Mouse (Mus musculus): ENCODE data around the gene Cachd1.

Gene Cachd1

DNA sequence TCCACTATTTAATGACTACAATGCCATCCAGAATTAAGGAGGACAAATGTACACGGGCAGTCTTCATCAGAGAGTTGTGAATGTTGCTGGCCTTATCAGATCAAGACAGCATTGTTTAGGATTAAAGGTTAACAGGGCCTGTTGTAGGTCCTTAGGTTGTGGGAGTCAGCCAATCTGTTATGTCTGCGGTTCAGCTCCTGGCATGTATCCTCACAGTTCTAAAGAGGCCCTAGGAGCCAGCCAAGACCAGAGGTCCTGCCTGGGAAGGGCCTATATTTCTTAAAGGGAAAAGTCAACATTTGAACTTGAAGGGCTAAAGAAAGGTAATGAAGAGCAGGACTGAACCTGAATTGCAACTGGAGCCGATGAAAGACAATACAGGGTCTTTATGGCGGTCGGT is 13.7 kb downstream of the Cachd1 start:
- DNase-seq (ENCODE audit: low spot score in 2 of 2), result no peak

DNA sequence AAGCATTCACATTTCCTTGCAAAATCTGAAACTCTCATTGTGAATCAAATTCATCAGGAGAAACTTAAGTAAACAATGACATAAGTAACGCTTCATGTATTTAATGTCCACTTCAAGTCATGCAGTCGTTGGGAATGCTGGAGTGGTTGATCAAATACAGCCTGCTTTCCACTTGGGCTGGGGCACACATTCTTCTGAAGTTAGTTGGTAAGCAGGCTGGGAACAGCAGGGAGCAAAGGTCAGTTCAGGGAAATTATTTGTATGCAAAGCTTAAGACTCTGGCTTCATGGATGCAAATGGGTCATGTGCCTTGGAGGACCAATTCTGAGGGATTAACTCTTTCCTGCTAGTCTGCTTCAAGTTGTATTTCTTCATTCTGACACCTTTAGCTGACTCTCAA is 16.7 kb downstream of the Cachd1 start:
- DNase-seq (ENCODE audit: low spot score in 2 of 2), result no peak

DNA sequence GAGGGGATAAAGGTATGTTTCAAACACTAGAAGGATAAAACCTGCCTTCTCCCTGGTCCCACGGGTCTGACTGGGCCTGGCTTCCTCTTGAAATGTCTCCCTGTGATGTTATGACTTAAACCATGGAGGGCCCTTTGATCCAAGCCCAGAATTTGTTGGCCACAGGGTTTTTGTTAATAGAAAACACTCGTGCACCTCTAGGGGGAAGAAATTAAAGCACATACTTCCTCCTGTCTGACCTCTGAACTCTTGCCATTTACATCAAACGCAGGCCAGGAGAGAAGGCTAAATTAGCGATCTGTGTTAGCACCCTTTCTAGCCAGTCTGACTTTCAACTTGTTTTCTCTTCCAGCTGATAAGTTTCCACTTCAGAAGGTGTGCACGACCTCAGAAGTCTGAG is 19.0 kb downstream of the Cachd1 start:
- no peak for DNase-seq (ENCODE audit: low spot score in 2 of 2)

DNA sequence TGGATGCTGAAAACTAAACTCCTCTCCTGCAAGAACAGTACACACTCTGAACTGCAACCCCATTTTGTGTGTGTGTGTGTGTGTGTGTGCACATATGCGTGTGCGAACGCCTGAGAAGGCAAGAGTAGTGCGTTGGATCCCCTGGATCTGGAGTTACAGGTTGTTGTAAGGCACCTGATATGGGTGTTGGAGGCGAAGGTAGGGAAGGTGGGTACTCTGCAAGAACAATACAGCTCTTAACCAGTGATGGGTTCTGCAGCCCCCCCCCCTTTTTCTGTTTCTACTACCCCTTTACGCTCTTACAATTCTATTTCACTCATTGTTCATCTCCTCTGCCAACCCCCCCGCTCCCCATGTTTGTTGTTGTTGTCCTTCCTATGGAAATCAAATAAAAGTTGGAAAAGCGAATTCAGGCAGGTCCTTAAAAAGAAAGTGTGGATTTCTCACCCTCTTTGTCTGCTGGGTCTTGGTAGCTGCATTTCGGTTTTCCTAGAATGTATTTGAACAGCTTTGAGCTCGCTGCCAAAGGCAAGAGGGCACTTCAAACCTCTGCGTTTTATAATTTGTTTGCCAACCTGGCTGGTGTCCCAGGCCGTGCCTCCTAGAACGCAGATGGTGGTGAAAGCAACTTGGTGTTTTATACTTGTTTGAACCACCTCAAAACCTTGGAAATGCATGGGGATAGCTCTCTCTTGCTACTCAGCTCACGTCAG is 24.4 kb downstream of the Cachd1 start:
- DNase-seq (ENCODE audit: low spot score in 2 of 2), result no peak

DNA sequence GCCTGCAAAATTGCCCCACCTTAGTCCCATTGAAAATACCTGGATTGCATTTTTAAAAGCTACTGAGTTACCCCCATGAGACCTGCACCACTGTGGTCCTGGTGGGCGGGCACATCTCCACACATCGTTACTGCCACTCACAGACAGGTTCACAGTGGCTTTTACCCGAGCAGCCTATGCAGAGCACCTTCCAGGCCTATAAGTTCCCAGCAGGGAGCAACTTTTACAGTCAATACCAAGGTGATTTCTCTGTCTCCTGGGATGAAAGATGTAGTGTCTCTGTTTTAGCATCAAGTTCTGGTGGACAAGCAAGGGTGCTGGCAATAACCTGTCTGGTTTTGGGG is 24.9 kb downstream of the Cachd1 start:
- no peak for DNase-seq (ENCODE audit: low spot score in 2 of 2)

DNA sequence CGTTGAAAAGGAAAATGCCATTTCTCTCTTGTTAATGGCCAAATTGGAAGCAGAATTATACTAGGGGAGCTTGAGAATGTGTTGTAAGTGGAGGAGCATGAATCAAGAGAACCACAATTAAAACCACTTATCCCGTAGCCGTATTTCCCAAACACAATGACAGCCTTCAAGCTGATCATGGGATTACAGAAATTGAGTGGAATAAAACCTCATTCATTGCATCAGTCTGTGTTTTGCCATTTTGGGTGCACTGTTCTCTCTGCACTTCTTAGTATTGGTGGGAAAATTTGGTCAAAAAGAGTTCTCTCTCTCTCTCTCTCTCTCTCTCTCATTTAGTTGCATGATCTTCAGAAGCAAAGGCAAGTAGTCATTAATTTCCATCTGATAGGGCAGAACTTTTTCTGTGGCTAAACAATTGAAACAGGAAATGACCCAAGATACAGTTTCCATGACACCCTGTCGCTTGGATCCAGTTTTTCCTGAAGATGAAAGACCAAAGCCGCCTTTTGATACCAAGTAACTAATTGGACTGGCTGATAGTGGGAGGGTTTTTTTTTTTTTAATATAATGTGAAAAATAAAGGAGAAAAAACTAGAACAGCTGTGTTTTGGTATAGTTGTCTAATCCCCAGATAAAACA is 34.7 kb downstream of the Cachd1 start:
- no peak for DNase-seq (ENCODE audit: low spot score in 2 of 2)

DNA sequence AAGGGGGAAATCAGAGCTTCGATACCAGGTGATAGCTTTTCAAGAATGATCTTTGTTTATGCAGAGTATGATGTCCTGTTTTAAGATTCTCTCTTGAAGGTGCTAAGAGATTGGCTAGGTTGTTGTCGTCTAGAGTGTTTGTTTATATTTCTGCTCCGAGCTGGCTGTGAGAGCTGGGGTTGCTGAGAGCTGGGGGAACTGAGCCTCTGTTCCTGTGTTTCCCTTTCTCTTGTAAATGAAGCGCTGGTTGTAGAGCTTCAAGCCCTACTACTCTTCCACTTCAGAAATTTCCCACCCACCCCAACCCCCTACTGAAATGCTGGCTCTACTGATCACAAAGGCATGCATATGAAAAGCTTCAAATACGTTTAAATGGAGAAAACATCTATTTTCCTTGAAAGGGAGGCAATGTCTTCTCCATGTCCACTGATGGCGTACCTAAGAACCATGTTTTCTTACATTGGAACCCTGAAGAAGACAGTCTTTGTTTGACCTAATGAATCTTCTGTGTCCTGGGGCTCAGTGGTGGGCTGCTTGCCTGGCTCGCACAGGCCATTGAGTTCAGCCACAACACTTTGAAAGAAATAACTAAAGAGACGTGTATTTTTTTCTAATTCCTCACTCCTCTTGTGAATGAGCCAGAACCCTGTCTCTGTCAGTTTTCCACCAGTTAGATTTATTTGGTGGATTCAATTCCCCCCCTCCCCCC is 35.5 kb downstream of the Cachd1 start:
- no peak for DNase-seq (ENCODE audit: low spot score in 2 of 2)

DNA sequence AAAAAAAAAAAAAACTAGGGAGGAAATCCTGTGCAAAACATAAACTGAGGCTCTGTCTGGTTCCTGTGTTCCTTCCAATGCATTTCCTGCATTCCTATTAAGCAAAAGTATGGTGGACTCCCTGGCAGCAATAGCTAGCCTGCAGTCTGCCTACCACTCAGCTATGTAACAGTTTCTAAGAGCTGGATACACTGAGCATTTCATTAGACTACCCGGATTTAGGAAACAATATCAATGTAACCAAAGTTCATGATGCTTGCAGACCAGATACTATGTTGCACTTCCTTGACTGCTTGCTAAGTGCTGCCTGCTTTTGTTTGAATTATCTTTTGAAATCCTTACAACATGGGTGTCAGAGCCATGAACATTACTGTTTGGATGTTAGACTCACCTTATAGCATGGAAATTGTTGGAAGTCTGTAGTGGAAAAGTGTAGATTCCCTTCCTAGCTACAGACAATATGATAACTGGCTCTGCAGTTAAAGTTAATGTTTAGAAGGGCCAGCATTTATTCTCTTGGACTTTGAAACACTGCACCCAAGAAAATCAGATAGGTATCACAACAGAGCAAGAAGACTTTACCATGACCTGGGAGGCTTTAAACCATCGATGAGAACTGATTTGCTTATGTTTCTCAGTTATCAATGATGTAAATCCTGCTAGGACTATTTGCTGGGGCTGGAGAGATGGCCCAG is 37.4 kb downstream of the Cachd1 start:
- no peak for DNase-seq (ENCODE audit: low spot score in 2 of 2)

DNA sequence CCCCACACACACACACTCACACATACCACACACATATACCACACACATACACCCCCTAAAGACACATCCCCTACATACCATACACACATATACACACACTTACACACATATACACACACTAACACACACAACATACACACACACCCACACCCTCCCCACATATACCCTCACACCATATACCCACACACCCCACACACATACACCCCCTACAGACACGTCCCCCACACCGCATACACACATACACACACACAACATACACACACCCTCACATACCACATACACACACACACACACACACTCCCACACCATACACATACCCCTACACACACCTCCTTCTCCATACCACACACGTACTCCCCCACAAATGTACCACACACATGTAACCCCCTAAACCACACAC is 42.8 kb downstream of the Cachd1 start:
- no peak for DNase-seq (ENCODE audit: low spot score in 2 of 2)

DNA sequence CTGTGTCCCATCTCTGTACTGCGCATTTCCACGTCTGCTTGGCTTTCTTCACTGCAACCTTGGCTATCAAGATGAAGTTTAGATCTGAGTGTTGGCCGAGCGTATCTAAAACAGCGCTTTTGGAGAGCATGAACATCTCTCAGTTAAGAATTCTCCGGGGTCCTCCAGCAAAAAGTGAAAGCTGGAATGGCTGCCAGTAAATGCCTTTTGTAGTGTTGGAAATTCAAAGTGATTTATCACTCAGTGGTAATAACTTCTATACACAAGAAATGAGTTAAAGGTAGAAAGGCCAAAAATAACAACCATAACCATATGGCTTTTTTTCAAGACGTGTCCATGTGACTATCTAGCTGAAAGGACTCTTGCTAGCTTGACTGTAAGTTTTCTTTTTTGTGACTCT is 46.1 kb downstream of the Cachd1 start:
- no peak for DNase-seq (ENCODE audit: low spot score in 2 of 2)

DNA sequence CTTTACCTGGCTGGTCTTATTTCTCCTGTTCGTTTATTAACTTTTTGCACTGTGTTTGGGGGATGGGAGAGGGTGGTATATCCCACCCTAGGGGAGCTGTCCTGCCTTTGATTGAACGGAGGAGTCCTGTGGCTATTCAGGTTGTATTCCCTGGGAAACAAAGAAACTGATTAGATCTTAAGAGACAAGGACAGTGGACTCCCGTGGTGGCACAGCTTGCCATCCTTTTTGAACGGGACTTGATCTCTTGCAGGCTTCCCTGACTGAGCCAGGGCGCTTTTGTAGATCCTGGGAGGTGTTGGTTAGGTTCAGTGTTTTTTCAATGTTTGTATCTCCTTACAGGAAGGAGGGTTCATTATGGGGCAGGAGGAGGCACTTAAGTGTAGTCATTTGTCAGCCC is 50.9 kb downstream of the Cachd1 start:
- no peak for DNase-seq (ENCODE audit: low spot score in 2 of 2)

DNA sequence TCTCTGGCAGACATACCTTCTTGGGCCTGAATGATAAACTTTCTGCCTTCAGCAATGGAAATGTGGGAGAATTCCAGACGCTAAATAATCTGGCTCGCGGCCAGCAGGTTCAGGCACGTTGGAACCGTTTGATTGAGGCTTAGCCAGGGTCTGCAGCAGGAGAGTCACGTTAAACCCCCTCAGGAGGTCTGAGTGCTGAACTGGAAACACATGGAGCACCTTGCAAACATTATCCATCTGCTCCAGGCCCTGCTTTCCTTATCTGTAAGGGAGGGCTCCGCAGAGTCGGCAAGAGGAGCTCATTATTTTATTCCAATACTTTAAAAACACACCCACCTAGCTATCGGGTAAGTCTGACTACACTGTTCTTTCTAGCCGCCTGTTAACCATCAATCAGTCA is 52.3 kb downstream of the Cachd1 start:
- no peak for DNase-seq (ENCODE audit: low spot score in 2 of 2)

DNA sequence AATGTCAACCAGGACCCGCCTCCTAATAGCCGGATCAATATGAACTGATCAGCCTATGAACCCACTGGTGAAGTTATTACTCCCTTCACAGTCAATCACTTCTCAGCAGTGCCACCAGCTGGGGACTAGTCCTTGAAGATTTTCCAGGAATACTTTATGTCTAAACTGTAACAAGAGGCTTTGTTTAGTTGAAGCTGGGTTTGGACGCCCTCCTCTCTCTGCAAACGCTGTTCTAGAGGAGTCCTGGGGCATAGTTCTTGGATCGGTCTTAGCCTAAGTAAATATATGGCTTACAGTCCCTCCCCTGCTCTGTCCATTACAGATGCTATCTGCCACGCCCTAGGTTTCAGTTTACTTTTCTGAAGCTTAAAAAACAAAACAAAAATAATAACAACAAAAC is 60.7 kb downstream of the Cachd1 start:
- DNase-seq (ENCODE audit: low spot score in 2 of 2), result no peak

DNA sequence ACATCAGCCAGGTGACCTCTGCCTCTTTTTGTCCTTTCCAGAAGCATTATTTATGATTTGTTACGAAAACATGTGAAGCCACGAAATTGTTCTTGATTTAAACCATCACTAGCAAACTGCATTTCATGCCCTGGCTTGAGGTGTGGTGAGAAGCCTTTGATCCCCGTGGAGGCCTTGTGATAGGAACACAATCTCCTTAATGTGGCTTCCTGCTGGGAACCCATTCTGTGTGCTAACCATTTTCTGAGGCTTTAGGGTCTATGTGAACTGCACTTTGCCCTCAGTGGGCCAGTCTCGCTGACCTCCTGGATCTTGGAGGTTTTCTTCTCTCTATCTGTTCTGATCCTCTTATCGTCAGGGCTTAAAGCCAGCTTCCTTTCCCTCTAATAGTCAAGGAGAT is 66.2 kb downstream of the Cachd1 start:
- DNase-seq (ENCODE audit: low spot score in 2 of 2), result no peak

DNA sequence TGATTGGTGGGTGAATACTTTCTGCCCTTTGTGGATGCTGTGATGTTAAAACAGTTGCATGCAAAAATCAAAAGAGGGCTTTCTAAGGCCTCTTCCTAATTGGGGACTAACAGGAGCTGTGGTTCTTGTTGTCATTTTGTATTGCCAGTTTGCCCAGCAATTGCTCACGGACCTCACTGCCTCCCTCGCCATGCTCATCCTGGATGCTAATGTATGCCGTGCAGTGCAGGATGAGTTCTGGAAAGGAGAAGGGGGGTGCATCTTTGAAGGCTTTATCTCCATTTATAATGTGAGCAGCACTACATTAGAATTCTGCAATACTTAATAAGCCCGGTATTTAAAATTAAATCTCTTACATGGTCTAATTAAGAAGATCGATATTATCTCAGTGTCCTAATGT is 66.6 kb downstream of the Cachd1 start:
- DNase-seq (ENCODE audit: low spot score in 2 of 2), result no peak

DNA sequence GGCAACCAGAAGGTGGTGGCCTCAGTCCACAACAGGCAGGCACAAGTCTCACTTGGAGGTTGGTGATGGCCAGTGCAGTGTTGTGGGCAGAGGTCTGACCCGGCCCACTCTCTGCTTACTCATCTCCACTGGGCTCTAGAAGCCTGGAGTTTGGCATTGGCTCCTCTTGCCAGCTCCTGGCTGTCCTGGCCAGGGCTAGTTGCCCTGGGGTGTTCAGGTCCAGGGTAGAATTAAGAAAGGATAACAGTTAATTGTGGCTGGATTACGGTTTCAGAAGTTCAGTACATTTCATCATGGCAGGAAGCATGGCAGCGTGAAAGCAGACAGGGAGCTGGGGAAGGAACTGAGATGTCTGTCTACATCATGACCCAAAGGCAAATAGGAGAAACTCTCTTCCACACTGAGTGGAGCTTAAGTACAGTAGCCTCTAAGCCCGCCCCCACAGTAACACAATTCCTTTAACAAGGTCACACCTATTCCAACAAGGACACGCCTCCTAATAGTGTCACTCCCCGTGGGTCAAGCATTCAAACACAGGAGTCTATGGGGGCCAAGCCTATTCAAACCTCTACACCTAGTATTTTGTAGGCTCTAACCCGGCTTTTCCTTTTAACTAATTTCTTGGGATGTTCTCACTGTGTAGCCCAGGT is 74.5 kb downstream of the Cachd1 start:
- DNase-seq (ENCODE audit: low spot score in 2 of 2), result no peak

DNA sequence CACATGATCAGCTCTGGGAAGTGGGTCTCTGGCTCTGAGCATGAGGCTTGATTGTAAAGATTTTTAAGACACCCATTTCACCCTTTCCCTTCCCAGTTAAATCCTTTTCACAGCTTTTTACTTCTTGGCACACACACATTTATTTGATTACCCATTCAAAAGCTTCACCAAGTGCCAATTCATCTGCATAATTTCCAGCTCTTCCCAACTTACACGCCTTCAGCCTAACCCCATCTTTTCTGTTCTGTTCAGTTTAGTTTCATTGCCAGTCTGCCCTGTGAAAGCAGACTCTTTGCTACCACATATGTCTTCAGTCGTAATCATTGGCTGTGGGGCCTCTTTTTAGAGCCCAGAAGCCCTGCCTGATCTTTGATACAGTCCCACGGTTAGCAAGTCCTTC is 76.0 kb downstream of the Cachd1 start:
- DNase-seq (ENCODE audit: low spot score in 2 of 2), result no peak

DNA sequence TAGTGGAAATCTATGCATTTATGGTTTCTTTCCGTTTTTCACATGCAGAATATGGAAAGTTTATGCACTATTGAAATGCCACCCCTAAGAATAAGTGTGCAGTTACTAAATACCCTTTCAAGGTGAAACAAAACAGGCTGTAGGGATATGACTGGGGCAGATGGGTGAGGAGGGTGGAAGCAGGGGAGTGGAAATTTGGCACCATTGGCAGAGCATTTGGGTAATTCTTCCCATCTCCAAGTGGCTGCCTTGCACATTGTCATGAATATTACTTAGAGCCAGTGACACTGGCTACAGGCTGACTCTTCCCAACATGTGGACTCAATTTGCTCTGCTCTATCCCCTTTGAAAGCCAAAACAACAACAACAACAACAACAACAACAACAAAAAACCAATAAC is 77.0 kb downstream of the Cachd1 start:
- no peak for DNase-seq (ENCODE audit: low spot score in 2 of 2)

DNA sequence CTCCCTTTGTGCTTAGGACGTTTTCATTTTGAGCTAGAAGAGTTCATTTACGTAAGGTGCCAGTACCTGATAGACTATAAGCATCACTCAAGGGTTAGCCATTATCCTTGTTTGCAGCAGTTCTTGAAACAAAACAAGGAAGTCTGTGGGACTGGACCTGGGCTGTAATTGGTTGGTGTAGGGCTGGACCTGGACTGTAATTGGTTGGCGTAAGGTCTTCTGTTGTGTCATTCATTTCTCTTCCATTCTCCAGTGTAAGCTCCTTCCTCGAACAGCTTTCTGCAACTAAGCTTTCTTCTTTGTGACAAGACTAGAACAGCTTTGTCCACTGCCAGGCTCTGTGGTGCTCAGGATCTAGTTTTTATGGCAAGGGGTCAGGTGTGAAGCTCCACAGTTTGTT is 78.9 kb downstream of the Cachd1 start:
- no peak for DNase-seq (ENCODE audit: low spot score in 2 of 2)

DNA sequence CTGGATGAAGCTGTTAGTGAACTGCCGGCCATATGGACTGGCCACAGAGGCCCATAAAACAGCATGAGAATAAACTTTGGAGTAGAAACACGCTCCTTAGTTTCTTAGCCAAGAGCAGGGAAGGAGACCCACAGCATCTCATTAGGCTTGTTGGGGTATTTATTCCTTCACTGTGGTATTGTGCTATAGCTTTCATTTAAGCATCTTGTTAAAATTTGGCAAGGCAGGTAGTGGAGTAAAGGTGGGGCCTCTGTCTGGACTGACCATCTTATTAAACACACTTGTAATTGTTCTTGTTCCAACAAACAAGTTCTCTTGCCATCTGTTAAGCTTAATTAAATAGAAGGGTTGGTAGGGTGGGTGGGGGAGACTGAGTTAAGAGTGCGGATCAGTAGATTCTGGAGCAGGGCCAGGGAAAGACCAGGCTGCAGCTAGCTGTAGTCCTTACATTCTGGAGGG is 81.0 kb downstream of the Cachd1 start:
- no peak for DNase-seq (ENCODE audit: low spot score in 2 of 2)

DNA sequence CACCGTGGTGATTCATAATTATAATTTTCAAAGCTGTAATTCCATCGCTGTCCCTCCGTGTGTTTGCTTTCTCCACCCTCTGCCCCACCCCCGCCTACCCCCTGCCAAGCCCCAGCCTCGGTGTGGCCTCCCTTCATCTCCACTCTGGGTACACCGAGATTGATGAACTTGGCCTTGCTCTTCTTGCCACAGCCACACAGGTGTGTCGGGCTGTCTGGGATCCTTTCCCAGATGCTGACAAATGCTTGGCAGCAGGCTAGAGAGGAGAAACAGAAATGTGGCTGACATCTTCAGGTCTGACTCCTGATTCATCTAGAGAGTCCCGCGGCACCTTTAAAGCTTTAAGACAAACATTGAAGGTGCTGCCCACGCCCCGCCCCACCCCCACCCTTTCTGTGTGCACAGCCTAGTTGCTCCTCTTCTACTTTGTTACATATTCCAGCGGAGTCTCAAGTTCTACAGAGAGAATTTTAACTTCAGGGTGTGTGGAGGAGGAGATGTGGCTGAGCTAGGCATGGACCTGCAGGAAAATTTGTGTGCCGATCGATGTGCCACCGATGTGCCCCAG is 87.5 kb downstream of the Cachd1 start:
- DNase-seq (ENCODE audit: low spot score in 2 of 2), result no peak

DNA sequence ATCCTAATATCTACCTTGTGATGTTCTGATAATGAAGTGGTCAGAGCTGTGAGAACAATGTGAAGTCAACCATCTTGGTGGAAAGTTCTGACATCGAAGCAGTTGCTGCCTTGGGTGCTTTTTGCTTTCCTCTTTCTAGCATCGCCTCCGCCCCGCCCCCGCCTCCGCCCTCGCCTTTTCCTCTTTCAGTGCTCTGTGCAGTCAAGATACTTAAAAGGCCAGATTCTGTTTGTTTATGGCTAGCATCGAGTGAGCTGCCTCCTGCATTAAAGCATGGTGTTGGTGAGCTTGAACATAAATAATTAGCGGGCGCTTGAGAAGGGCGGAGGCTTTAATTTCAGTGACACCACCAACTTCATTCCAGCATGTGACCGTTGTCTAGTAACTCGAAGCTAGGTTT is 88.9 kb downstream of the Cachd1 start:
- DNase-seq (ENCODE audit: low spot score in 2 of 2), result no peak

Measured in spleen, postnatal 36 days (tissue).